Mouse (Mus musculus) layer of hippocampus, postnatal 10 days (tissue): ENCODE measurements around the gene Gm2056. TPM values are rescaled to one million over a fixed set of nuclear protein-coding genes. Genes with fewer than 3 reads are reported as not detected.
"Not testable (repeated sequence)": the region's sequence is repeated elsewhere in the genome, so short reads cannot be mapped to it uniquely, and the experiment has no call there.

Source experiments
- DNase-seq, 2 experiments: peaks; one replicate each; pipeline ENCODE4 v3.0.0; 2021; ENCODE audit warnings: low spot score in 2 of 2
- long read RNA-seq: library from polyadenylated mRNA; stranded (forward); transcript quantifications from one replicate; pipeline ENCODE4 v2.0.0, GENCODE M21; 2023
- total RNA-seq, 2 experiments: library from RNA; stranded (reverse); gene quantifications; 2 replicates each; pipeline ENCODE4 v1.2.3; 2021

Gm2056 gene
- not detected for total RNA-seq
- long read RNA-seq, result 0 reads

GRCm38 (mm10) chr12:88026704-88027103 lies at the start of gene Gm2056:
TSS of gene Gm2056 (plus strand) at chr12:88027004.
- DNase-seq, result not testable (repeated sequence)

GRCm38 (mm10) chr12:87984000-87984399 lies 42.8 kb upstream of the Gm2056 start:
- not testable (repeated sequence) for DNase-seq

DNA sequence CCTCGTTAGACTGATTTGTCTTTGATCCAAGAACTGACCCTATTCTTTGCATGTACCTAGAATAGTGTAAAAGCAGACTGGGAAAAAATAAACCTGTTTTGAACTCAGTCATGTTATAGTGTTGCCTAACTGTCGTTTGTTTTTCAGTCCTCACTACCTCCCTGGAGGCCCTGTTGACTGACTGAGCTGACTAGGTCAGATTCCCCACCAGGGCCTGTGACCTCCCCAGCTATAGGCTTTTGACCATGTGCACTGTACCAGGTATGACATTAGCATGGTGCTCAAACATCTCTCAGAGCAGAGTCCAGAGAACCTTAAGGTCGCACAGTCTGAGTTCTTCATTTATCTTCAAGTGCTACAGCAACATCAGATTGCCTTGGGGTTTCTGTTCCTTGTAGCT lies 22.7 kb upstream of the Gm2056 start:
- not testable (repeated sequence) for DNase-seq

- not testable (repeated sequence) for DNase-seq
These were observed 15.3 kb upstream of the Gm2056 start, which contains the start of gene Gm2075 for GRCm38 (mm10) chr12:88011548-88011947. TSS of gene Gm2075 (plus strand) at chr12:88011848.

DNA sequence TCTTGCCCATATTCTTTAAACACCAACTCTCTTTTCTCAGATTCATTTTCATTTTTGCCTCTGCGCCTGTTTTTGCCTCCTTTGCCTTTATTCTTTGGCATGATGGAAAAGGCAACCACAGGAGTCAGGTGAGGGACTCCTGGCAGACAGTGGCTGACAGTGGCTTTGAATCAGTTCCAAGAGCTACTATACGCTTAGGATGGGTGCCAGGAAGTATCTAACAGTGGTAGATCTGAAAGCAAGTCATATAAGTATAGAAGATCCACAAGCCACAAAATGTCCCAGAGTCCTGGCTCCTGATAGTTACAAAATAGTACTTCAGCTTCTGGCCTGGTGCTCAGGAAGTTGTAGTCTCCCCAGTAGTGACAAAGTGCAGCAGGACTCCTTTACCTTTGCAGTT lies 8.1 kb upstream of the Gm2056 start, which contains the start of gene Gm6803:
TSS of gene Gm6803 (minus strand) at position 101 of the 400 bp plus-strand sequence.
- DNase-seq, result not testable (repeated sequence)

- not testable (repeated sequence) for DNase-seq
These were observed 5.4 kb downstream of the Gm2056 start for GRCm38 (mm10) chr12:88032250-88032649.

- not testable (repeated sequence) for DNase-seq
These were observed 12.3 kb downstream of the Gm2056 start for GRCm38 (mm10) chr12:88039062-88039461.

GRCm38 (mm10) chr12:88039703-88040102 lies 12.9 kb downstream of the Gm2056 start:
- DNase-seq, result not testable (repeated sequence)

DNA sequence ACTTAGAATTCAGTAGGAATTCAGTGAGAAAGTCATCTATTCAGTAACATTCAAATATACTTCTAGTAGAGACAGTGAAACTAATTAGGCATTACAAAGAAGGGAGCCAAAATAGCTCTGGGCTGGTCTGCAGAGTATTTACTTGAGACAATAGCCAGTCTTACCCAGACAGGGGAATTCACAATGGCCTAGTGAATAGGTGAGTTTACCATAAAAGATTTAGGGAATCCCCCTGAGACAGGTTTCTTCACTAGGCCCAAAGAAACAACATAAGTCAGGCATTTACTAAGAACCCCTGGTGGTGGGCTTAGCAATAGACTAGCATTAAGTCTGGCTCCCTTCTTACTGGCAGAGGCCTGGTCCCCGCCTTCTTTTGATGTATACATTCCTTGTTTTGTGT lies 18.4 kb downstream of the Gm2056 start:
- not testable (repeated sequence) for DNase-seq

Other genes starting within 250 kb of the Gm2056 start
- not detected for gene Gm21936, start 231.5 kb upstream of the Gm2056 start, total RNA-seq
- not detected for gene BB287469, start 210.4 kb upstream of the Gm2056 start, total RNA-seq
- not detected for gene Gm2001, start 184.7 kb upstream of the Gm2056 start, total RNA-seq
- not detected for gene Gm2016, start 152.9 kb upstream of the Gm2056 start, total RNA-seq
- gene Gm2022, start 131.6 kb upstream of the Gm2056 start, total RNA-seq, result not detected
- not detected for gene Gm2035, start 107.1 kb upstream of the Gm2056 start, total RNA-seq
- gene Gm2042, start 72.9 kb upstream of the Gm2056 start, total RNA-seq, result not detected
- not detected for gene Gm2075, start 15.2 kb upstream of the Gm2056 start, total RNA-seq
- gene Gm6803, start 8.2 kb upstream of the Gm2056 start, total RNA-seq, result not detected
- not detected for gene Gm16368, start 56.7 kb downstream of the Gm2056 start, total RNA-seq
- gene Gm10436, start 155.1 kb downstream of the Gm2056 start, total RNA-seq, result not detected
- not detected for gene Gm8332, start 223.1 kb downstream of the Gm2056 start, total RNA-seq
- gene Gm5662, start 247.5 kb downstream of the Gm2056 start, total RNA-seq, result not detected